Mouse (Mus musculus): ENCODE results near the gene Kcne3. TPM values are rescaled to one million over a fixed set of nuclear protein-coding genes. Genes with fewer than 3 reads are reported as not detected.

Gene Kcne3
- polyA plus RNA-seq (2012; rRNA removed): 292 and 298 TPM in 2 replicates

DNA sequence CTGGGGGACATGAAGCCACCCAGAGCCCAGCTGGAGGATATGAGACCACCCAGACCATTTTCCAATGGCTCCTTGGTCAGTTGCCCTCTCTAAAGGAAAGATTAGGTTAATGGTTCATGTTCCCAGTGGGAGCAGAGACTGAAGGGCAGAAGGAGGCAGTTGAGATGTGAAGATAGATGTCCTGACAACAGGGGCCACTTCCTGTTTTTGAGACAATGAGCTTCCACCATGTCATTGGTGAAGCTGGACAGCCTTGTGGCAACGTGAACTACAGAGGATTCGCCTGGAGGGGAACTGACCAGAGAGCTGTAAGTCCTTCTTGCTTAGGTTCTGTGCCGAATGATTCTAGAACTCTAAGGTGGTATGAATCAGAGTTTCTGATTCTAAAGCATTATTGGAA, at the start of gene Kcne3:
TSS of gene Kcne3 (plus strand) at position 234 of the 400 bp plus-strand sequence.

DNA sequence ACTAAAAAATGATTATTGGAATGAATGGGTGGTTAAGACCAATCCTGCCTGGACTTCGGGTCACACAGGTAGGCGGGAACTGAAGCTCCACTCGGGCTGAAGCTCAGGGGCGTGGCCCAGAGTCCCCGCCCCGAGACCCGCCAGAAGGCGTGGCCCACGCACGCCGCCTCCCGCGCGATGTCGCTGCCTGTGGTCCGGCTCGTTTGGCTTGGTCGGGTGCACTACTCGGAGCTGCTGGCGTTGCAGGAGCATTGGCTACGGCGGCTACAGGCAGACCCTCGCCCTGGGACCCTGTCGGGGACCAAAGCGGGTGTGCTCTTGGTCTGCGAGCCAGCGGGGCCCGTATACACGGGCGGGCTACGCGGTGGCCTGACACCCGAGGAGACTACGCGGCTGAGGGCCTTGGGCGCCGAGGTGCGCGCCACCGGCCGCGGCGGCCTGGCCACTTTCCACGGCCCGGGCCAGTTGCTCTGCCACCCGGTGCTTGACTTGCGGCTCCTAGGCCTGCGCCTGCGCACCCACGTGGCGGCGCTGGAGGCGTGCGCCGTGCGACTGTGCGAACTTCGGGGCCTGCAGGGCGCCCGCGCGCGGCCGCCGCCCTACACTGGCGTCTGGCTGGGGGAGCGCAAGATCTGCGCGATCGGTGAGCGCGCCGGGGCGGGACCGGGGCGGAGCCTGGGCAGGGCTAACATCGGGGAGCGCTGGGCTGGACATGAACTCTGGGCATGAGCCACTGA, 17.0 kb upstream of the Kcne3 start, which contains the start of gene Lipt2:
TSS of gene Lipt2 (plus strand) at position 173 of the 737 bp plus-strand sequence.

DNA sequence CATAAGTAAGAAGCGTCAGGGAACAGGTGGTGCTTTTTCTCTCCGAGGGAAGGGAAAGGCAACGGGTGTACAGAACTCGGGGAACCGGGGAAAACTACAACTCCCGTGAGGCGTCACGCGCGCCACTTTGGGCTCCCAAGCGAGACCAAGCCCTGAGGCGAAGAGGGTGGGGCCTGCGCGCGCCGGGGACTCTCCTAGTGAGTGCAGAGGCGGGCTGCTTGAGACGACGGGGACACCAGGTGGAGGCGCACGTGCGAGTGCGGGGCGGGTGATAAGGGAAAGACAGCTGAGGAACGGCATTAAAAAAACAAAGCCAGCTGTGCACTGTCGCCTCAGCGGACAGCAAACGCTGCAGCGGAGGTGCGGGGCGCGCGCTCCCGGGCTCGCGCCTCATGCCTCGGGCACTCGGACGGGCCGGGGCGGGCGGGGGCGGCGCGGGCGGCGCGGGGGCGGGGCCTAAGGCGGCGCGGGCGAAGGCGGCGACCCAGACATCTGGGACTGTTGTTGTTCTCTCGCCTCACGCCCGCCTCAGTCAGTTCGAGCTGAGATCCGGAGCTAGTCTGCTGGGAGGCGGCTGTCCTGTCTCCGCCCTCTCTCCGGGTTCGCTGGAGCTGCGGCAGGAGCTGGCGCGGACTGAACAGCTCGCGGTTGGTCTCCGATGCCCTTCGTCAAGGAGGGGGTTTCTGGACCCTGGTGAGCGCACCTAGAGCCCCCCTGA, 51.0 kb downstream of the Kcne3 start, which contains the start of gene Pgm2l1:
TSS of gene Pgm2l1 (plus strand) at position 237 of the 718 bp plus-strand sequence.

Other genes with a start within 250 kb of the Kcne3 start
- gene Rnf169, start 196.1 kb upstream of the Kcne3 start, polyA plus RNA-seq (2012; rRNA removed): 3.7 and 4.0 TPM in 2 replicates
- 2.2 and 4.4 TPM in 2 replicates for gene Chrdl2, start 170.3 kb upstream of the Kcne3 start, polyA plus RNA-seq (2012; rRNA removed)
- 6.4 and 7.2 TPM in 2 replicates for gene Pold3, start 54.9 kb upstream of the Kcne3 start, polyA plus RNA-seq (2012; rRNA removed)
- gene Lipt2, start 17.2 kb upstream of the Kcne3 start, polyA plus RNA-seq (2012; rRNA removed): 23.1 and 27.5 TPM in 2 replicates
- gene Pgm2l1, start 50.9 kb downstream of the Kcne3 start, polyA plus RNA-seq (2012; rRNA removed): 2.4 and 2.8 TPM in 2 replicates
- gene P4ha3, start 109.0 kb downstream of the Kcne3 start, polyA plus RNA-seq (2012; rRNA removed): 2.4 and 2.6 TPM in 2 replicates
- 15.9 and 16.0 TPM in 2 replicates for gene C2cd3, start 195.7 kb downstream of the Kcne3 start, polyA plus RNA-seq (2012; rRNA removed)
- gene Ppme1, start 195.8 kb downstream of the Kcne3 start, polyA plus RNA-seq (2012; rRNA removed): 107 and 124 TPM in 2 replicates

Data from colon, adult 2 months (tissue).